Mouse (Mus musculus): Measurements from ENCODE around the gene Ccdc142.

Ccdc142 gene

GRCm38 (mm10) chr6:83101316-83101687, at the start of gene Ccdc142, which contains the start of gene Gm42688:
TSS of gene Ccdc142 (plus strand) at chr6:83101601.
TSS of gene Gm42688 (plus strand) at chr6:83101617.
- DNase-seq (ENCODE audit: low spot score), result peak; percentile 90

GRCm38 (mm10) chr6:83053136-83053960, 48.1 kb upstream of the Ccdc142 start:
- DNase-seq (ENCODE audit: low spot score), result no peak

GRCm38 (mm10) chr6:83054074-83054851, 47.1 kb upstream of the Ccdc142 start, which contains the start of gene Aup1:
TSS of gene Aup1 (plus strand) at chr6:83054521.
- DNase-seq (ENCODE audit: low spot score), result peak; percentile 98

GRCm38 (mm10) chr6:83054871-83055431, 46.5 kb upstream of the Ccdc142 start, which contains the start of gene Htra2:
TSS of gene Htra2 (minus strand) at chr6:83055273.
- peak; percentile 66 for DNase-seq (ENCODE audit: low spot score)

DNA sequence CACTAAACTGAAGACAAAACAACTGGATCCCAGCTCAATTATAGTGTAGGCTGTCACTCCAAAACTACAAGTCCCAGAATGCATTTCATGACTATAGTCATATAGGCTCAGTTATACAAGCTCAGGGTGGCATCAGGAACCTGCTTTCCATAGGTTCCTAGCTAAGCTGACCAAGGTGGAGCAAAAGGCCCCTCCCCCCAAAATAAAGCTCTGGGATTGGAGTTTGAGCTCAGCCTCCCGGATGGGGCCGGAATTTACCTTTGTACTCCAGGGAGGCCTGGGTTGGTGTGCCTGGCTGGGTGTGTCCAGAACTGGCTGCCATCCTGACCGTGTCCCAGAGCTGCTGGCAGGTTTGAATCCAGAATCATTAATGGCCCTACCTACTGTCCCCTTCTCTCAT, 43.6 kb upstream of the Ccdc142 start, which contains the start of gene Dqx1:
Gene Dqx1, plus strand, starts transcription at position 55 of the 400 bp plus-strand sequence.
- no peak for DNase-seq (ENCODE audit: low spot score)

- no peak for DNase-seq (ENCODE audit: low spot score)
These were observed 42.7 kb upstream of the Ccdc142 start for GRCm38 (mm10) chr6:83058725-83059124.

GRCm38 (mm10) chr6:83065995-83066394, 35.4 kb upstream of the Ccdc142 start:
- DNase-seq (ENCODE audit: low spot score), result no peak

- no peak for DNase-seq (ENCODE audit: low spot score)
These were observed 35.0 kb upstream of the Ccdc142 start for GRCm38 (mm10) chr6:83066441-83066840.

DNA sequence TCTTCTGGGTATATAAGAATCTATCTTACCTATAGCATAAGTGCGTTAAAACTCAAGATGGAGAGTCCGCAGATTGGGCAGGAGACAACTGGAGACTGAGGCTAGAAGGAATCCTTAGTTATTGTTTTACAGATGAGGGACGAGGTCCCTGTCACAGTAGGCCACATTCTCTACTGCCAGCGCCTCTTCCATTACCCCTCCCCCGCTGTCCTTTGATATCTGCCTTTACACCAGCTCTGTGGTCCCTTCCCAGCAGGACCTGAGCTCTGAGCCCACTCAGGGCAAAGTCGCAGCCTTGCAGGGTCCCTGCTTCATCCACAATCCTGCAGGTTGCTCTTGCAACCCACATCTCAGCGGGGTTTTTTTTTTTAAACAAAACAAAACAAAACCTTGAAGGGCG, 33.2 kb upstream of the Ccdc142 start:
- DNase-seq (ENCODE audit: low spot score), result no peak

DNA sequence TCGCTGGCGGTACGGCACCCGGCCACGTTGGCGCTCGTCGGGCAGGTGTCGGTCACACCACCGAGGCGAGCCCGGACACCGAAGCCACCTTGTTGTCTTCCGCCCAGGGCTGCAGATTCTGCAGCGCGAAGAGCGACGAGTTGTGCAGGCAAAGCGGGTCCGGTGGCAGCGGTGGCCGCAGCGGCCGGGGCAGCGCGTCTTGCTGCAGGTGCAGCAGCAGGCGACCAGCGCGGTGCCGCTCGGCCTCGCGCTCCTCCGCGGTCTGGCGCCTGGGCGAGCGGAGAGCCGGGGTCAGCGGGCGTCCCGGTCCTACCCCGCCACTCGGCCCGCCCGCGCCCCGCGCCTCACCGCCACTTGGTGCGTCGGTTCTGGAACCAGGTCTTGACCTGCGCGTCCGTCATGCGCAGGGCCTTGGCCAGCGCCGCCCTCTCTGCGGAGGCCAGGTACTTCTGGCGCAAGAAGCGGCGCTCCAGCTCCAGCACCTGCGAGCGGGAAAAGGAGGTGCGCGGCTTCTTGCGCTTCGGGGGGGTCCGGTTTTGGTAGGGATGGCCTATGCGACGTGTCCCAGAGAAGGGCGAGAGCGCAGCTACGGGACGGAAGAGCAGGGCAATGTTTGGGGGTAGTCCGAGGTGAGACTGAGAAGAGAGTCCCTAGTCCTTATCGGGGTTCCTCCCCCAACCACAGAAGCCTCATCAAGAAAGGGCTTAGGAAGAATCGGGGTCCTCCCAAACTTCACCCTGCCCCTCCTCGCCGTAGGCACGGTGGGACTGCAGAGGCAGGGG, 32.5 kb upstream of the Ccdc142 start:
- DNase-seq (ENCODE audit: low spot score), result no peak

- no peak for DNase-seq (ENCODE audit: low spot score)
These were observed 31.7 kb upstream of the Ccdc142 start for GRCm38 (mm10) chr6:83069488-83070246.

- DNase-seq (ENCODE audit: low spot score), result no peak
These were observed 31.3 kb upstream of the Ccdc142 start, which contains the start of gene Tlx2 for GRCm38 (mm10) chr6:83070247-83070310. TSS of gene Tlx2 (minus strand) at chr6:83070293.

GRCm38 (mm10) chr6:83070311-83071219, 30.8 kb upstream of the Ccdc142 start:
- no peak for DNase-seq (ENCODE audit: low spot score)

DNA sequence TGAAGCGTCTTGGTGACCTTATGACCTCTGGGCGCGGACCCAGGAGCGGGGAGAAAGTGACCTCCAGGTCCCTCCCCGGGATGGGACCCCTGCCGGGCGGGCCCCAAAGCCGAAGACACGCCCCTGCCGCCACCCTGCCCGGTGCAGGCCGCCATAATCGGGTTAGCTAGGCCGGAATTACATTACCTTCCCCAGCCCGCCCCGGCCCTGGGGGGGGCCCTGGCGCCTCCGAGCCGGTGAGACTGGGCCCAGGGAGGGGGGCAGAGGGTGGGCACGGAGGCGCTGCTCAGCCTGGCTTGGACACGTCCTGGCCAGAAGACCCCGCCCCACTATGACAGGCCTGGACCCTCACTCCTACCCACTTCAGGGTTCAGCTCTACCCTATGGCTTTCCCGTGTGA, 30.2 kb upstream of the Ccdc142 start:
- DNase-seq (ENCODE audit: low spot score), result peak; percentile 69

DNA sequence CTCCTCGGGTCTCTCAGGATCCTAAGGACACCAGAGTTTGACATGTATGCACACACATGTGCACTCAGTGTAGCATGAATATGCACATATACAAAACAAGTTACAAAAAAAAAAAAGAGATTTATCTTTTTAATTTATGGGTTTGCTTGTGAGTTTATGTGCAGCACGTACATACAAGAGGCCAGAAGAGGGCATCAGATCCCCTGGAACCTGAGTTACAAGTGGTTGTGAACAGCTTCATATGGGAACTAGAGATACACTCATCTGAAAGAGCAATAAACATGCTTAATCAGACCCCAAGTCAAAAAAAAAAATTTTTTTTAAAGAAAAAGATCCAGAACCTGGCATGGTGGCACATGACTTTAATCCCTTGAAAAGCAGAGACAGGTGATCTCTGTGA, 26.4 kb upstream of the Ccdc142 start:
- DNase-seq (ENCODE audit: low spot score), result no peak

DNA sequence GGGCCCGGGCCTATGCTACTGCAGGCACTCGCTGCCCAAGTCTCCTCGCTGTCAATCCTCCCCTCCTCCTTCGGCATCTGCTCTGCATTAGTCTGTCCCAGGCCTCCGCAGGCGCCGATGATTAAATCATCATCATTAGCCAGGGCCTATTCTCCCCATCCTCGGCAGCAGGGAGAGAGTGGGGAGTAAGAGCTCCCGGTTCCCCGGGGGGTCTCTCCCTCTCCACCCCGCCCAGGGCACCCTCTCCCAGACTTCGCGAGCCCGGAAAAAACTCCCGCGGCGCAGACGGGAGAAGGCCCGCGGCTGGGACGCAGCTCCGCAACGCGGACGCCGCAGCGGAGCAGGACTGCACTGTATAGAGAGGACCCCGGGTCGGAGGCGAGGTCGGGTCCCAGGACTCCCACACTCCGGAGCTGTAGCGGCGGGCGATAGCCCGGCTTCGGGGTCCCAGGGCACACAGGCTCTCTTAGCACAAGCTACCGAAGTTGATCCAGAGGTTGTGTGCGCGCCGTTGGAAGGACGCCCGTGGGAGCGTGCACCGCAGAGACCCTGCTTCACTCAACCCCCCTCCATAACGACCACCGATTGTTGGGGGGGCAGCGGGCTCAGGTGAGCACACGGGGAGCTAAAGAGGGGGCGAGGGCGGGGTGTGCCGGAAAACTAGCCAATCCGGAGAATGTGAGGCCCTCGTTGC, 23.6 kb upstream of the Ccdc142 start, which contains the start of gene Pcgf1:
Gene Pcgf1, plus strand, starts transcription at position 240 of the 694 bp plus-strand sequence.
- DNase-seq (ENCODE audit: low spot score), result peak; percentile 64

DNA sequence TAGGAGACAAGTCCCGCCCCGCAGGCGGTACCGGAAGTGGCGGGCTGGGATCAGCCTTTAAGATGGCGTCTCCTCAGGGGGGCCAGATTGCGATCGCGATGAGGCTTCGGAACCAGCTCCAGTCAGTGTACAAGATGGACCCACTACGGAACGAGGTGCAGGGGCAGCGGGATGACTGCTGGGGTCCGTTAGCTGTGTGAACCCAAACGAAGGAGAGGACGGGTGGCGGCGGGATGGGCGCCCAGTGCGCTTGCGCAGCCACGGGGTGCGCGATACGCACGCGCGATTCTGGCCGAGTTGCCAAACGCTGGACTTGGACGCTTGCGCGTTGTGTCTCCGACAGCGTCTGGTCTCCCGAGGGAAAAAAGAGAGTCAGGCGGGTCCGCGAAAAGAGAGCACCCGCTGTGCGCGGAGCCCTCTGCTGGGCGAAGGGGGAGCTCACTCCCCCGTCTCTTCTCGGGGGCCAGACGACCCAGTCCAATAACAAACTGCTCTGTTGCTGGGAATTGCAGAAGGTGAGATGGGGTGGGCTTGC, 23.0 kb upstream of the Ccdc142 start:
- DNase-seq (ENCODE audit: low spot score), result peak; percentile 100

- DNase-seq (ENCODE audit: low spot score), result no peak
These were observed 21.2 kb upstream of the Ccdc142 start for GRCm38 (mm10) chr6:83080210-83080609.

DNA sequence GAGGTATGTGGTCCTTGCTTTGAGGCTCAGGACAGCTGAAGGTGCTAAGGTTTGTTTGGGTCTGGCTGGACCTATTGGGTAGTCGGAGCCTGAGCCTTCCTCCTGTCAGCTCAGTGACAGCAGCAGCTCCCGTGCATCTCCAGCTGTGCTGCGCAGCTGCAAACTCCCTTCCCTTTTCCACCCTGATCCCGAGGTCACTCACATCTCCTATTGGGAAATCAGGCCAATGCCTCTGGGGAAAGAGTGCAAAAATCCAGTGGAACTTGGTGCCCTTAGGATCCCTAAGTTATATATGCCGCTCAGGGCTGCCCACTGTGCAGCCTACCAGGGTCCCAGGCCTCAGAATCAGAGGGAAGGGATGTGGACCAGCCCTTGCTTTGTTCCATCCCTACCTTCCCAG, 17.9 kb upstream of the Ccdc142 start:
- no peak for DNase-seq (ENCODE audit: low spot score)

GRCm38 (mm10) chr6:83084477-83084876, 16.9 kb upstream of the Ccdc142 start:
- DNase-seq (ENCODE audit: low spot score), result no peak

Measured in testis, postnatal 10 days (tissue).